Mouse (Mus musculus): ENCODE measurements around the gene Prmt8. TPM values are rescaled to one million over a fixed set of nuclear protein-coding genes. Genes with fewer than 3 reads are reported as not detected.

Prmt8 gene
- polyA plus RNA-seq, 1 experiment: 0.21 TPM

DNA sequence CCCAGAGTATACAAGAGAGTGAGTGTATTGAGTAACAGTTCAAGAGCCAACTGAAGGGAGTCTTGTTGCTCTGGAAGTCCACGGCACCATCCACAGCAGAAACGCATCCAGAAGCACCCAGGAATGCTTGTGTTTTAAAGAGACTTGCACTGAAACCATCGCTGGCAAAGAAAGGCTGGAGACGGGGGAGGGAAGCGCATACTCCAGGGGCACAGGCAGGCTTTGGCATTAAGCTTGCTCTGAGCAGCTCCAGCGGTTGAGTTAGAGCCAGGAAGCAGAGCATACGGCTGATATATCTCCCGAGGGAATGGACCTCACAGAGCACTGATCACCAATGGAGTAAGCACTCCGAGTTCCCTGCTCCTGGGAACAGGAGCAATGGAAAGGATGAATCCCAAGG is 91.0 kb downstream of the Prmt8 start:
- Histone ChIP-seq H3K36me3 (replicated peaks; ENCODE audit: low read length) (no peaks in the 10 kb centered on the region), H3K4me1 (peaks cover 24% of the 10 kb centered on the region), H3K27me3 (replicated peaks) (peaks cover 63% of the 10 kb centered on the region), H3K9me3 (no peaks in the 10 kb centered on the region), H3K4me3 (replicated peaks) (no peak overlapping the region)
- TF ChIP-seq GATA1 (IDR thresholded peaks at IDR 0.05; ENCODE audit: borderline replicate concordance, low read length) (no peak), FLI1 (IDR thresholded peaks at IDR 0.05; ENCODE audit: low read length) (no peak)

DNA sequence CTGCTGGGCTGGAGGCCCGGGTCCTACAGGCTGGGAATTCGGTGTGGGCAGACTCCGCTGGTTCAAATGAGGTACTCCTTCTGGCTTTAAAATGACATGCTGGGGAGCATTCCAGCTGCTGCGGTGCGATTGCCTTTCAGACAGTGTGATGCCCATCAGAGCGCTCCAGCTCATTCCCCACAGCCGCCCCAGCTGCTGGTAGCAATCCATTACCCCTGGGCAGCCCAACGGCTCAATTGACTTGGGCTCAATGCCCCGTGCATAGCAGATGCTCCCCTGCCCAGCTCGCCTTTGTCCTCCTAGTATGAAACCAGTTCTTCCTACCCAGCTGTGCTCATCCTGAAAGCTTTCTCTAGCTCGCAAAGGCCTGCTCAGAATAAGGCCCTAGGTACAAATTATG is 92.4 kb downstream of the Prmt8 start:
- Histone ChIP-seq H3K9me3 (no peaks in the 10 kb centered on the region), H3K4me3 (replicated peaks) (no peak overlapping the region), H3K4me1 (peaks cover 24% of the 10 kb centered on the region), H3K27me3 (replicated peaks) (peaks cover 51% of the 10 kb centered on the region), H3K36me3 (replicated peaks; ENCODE audit: low read length) (no peaks in the 10 kb centered on the region)
- TF ChIP-seq GATA1 (IDR thresholded peaks at IDR 0.05; ENCODE audit: borderline replicate concordance, low read length) (no peak), FLI1 (IDR thresholded peaks at IDR 0.05; ENCODE audit: low read length) (no peak)

DNA sequence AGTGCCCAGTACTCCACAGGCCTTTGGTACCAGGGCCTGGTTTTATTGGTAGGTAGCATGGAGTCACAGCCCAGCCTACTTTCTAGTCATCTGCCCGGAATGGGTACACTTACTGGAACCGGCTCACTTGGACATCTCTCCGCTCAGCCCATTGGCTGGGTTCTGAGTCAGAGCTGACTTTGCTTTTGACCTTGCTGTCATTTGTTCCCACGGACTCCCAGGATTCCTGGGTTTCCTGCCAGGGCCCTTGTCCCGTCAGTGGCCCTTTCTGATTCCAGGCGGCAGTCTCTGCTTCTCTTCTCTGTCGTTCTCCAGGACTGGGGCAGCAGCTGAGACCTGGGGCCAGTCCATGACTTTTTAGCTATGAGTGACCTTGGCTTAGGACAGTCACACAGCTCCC is 97.2 kb downstream of the Prmt8 start:
- peaks cover 21% of the 10 kb centered on the region for H3K27me3 ChIP-seq (replicated peaks)
- TF ChIP-seq FLI1 (IDR thresholded peaks at IDR 0.05; ENCODE audit: low read length) (no peak), GATA1 (IDR thresholded peaks at IDR 0.05; ENCODE audit: borderline replicate concordance, low read length) (no peak)
- no peaks in the 10 kb centered on the region for H3K9me3 ChIP-seq
- peaks cover 19% of the 10 kb centered on the region for H3K36me3 ChIP-seq (replicated peaks; ENCODE audit: low read length)
- peaks cover 16% of the 10 kb centered on the region for H3K4me1 ChIP-seq
- no peak overlapping the region for H3K4me3 ChIP-seq (replicated peaks)

DNA sequence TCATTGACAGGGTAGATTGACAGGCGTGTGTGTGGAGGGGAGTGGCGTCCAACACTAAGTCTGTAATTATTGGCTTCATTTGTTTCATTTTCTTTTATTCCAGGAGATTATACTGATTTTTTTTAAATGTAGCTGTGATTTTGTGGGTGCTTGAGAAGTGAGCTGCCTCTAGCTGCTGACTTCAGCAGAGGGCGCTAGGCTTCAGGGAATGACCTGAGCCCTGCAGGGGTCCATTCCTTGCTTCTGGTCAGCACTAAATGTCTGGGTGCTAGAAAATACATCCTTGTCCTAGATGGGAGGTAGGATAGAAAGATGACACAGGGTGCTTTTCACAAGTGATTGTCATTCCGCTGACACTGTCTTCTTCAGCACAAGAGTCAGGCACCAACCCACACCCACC is 99.2 kb downstream of the Prmt8 start:
- Histone ChIP-seq H3K36me3 (replicated peaks; ENCODE audit: low read length) (peaks cover 19% of the 10 kb centered on the region), H3K4me3 (replicated peaks) (no peak overlapping the region), H3K4me1 (peaks cover 16% of the 10 kb centered on the region), H3K9me3 (no peaks in the 10 kb centered on the region), H3K27me3 (replicated peaks) (peaks cover 10% of the 10 kb centered on the region)
- TF ChIP-seq GATA1 (IDR thresholded peaks at IDR 0.05; ENCODE audit: borderline replicate concordance, low read length) (no peak), FLI1 (IDR thresholded peaks at IDR 0.05; ENCODE audit: low read length) (no peak)

DNA sequence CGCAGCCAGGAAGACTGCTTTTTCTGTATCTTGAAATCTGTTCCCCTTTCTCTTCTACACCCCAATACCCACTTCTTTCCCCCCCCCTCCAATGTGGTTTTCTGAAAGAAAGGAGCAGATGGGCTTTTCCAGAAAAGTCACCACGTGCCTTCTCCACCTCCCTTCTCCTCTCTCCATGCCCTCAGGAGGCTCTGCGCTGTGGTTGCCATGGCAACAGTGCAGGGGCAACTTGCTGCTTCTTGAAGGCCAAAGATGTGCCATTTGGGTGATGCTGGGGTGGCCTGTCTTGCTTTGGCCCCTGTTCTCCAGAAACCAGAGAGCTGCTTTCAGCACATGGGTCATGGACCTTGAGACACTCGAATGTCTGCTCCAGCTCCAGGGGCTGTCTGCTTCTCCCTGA is 100.0 kb downstream of the Prmt8 start:
- H3K9me3 ChIP-seq: no peaks in the 10 kb centered on the region
- peaks cover 13% of the 10 kb centered on the region for H3K27me3 ChIP-seq (replicated peaks)
- no peak overlapping the region for H3K4me3 ChIP-seq (replicated peaks)
- TF ChIP-seq GATA1 (IDR thresholded peaks at IDR 0.05; ENCODE audit: borderline replicate concordance, low read length) (no peak), FLI1 (IDR thresholded peaks at IDR 0.05; ENCODE audit: low read length) (no peak)
- peaks cover 19% of the 10 kb centered on the region for H3K36me3 ChIP-seq (replicated peaks; ENCODE audit: low read length)
- peaks cover 14% of the 10 kb centered on the region for H3K4me1 ChIP-seq

DNA sequence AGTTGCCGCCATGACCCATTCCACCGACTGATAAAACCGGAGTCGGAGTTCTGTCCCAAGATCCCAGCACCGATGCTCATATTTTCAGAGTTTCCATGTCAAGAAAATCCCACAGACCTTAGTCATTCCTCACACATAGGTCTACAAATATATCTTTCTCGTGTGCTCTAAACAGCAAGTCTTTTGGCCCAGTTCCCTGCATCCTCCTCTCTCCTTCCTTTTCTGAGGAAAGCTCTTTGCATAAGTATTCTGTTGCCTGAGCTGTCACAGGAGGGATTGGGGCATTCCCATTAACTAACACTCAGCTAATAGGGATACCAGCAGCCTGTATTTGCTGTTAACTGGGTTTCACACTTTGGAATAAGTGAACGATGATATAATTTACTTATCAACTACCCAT is 106.0 kb downstream of the Prmt8 start:
- peaks cover 13% of the 10 kb centered on the region for H3K4me1 ChIP-seq
- TF ChIP-seq FLI1 (IDR thresholded peaks at IDR 0.05; ENCODE audit: low read length): no peak
- TF ChIP-seq GATA1 (IDR thresholded peaks at IDR 0.05; ENCODE audit: borderline replicate concordance, low read length): no peak
- peaks cover 5% of the 10 kb centered on the region for H3K27me3 ChIP-seq (replicated peaks)
- H3K9me3 ChIP-seq: no peaks in the 10 kb centered on the region
- peaks cover under 1% of the 10 kb centered on the region for H3K36me3 ChIP-seq (replicated peaks; ENCODE audit: low read length)
- no peak overlapping the region for H3K4me3 ChIP-seq (replicated peaks)

DNA sequence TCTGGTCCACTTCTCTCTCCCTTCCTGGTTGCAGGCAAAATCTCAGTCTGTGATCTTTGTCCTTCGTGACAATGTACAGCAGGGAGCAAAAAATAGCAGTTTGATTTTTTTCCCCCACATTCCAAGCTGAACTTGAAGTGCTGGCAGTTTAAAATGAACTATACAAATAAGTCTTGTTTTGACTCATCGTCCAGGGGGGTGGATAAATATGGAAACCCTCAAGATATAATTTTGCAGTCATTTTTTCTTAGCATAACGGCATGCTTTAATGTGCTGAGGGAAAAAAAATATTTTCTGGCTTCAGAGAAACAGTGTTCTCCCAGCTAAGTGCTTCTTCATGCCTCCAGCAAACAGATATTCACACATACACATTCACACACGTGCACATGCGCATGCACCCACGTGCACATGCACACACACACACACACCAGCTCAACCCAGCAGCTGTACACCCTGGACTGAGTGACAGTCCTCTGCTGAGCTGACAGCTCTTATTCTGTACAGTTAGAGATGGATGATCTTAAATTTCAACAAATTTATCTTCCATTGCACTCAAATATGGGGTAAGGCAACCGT is 107.5 kb downstream of the Prmt8 start:
- TF ChIP-seq FLI1 (IDR thresholded peaks at IDR 0.05; ENCODE audit: low read length) (no peak), GATA1 (IDR thresholded peaks at IDR 0.05; ENCODE audit: borderline replicate concordance, low read length) (no peak)
- no peak overlapping the region for H3K4me3 ChIP-seq (replicated peaks)
- H3K4me1 ChIP-seq: peaks cover 13% of the 10 kb centered on the region
- peaks cover 2% of the 10 kb centered on the region for H3K27me3 ChIP-seq (replicated peaks)
- H3K36me3 ChIP-seq (replicated peaks; ENCODE audit: low read length): peaks cover 6% of the 10 kb centered on the region
- no peaks in the 10 kb centered on the region for H3K9me3 ChIP-seq

DNA sequence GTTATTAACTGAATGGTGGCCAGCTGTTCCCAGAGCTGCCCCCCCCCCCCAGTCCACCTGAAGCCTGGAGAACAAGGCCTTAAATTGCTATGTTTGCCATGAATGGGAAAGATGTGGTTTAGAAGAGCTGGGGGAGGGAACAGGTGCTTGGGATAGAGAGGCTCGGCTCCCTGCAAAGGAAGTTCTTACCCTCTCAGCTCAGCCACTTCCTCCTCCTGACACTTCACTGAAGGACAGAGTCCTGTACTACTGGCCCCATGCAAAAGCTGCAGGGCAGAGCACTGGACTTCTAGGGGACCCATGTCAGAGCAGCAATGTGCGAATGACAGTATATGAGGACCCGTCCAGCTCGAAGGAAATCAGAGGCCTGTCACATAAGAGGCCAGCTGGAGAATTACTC is 109.3 kb downstream of the Prmt8 start:
- peaks cover 8% of the 10 kb centered on the region for H3K36me3 ChIP-seq (replicated peaks; ENCODE audit: low read length)
- H3K27me3 ChIP-seq (replicated peaks): peaks cover 2% of the 10 kb centered on the region
- peaks cover 13% of the 10 kb centered on the region for H3K4me1 ChIP-seq
- no peaks in the 10 kb centered on the region for H3K9me3 ChIP-seq
- no peak overlapping the region for H3K4me3 ChIP-seq (replicated peaks)
- TF ChIP-seq GATA1 (IDR thresholded peaks at IDR 0.05; ENCODE audit: borderline replicate concordance, low read length) (no peak), FLI1 (IDR thresholded peaks at IDR 0.05; ENCODE audit: low read length) (no peak)

DNA sequence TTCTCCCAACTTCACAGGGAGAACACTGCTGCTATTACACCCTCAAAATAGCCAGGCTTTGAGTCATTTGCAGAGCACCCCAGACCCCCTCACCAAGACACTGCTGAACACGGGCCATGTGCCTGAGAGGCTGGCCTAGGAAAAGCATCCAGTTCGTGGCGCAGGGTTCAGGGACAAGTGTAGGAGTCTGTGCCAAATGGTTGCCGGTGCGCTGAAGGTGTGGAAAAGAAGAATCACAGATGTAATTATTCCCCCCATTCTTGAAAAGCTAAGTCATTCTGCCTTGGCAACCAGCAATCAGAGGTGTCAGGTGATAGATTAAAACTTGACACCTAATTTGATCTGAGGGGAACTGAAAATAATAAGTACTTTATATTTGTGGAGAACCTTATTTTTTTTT is 109.8 kb downstream of the Prmt8 start:
- H3K27me3 ChIP-seq (replicated peaks): peaks cover under 1% of the 10 kb centered on the region
- H3K9me3 ChIP-seq: peaks cover 3% of the 10 kb centered on the region
- H3K4me1 ChIP-seq: peaks cover 13% of the 10 kb centered on the region
- TF ChIP-seq GATA1 (IDR thresholded peaks at IDR 0.05; ENCODE audit: borderline replicate concordance, low read length) (no peak), FLI1 (IDR thresholded peaks at IDR 0.05; ENCODE audit: low read length) (no peak)
- H3K4me3 ChIP-seq (replicated peaks): no peak overlapping the region
- H3K36me3 ChIP-seq (replicated peaks; ENCODE audit: low read length): peaks cover 11% of the 10 kb centered on the region

DNA sequence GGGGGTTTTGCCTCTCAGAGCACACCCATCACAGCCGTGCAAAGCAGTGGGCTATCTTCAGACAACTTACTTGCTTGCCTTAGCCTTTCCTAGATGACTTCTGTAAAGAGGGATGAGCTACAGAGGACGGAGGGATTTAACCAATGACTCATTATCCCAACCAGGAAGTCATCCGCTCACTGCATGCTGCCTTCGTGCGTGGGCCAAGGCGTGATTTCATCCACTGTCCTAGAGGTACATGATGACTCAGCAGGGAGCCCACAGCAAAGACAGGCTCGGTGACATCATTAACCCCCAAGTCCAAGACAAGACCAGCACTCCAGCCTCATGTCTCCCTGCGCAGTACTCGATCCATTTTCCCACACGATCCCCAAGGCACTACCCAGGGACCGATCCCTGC is 112.1 kb downstream of the Prmt8 start:
- Histone ChIP-seq H3K36me3 (replicated peaks; ENCODE audit: low read length) (peaks cover 27% of the 10 kb centered on the region), H3K4me3 (replicated peaks) (peak overlapping the region; percentile 50), H3K9me3 (peaks cover 18% of the 10 kb centered on the region), H3K4me1 (peaks cover 9% of the 10 kb centered on the region), H3K27me3 (replicated peaks) (peaks cover 4% of the 10 kb centered on the region)
- TF ChIP-seq GATA1 (IDR thresholded peaks at IDR 0.05; ENCODE audit: borderline replicate concordance, low read length) (no peak), FLI1 (IDR thresholded peaks at IDR 0.05; ENCODE audit: low read length) (no peak)

DNA sequence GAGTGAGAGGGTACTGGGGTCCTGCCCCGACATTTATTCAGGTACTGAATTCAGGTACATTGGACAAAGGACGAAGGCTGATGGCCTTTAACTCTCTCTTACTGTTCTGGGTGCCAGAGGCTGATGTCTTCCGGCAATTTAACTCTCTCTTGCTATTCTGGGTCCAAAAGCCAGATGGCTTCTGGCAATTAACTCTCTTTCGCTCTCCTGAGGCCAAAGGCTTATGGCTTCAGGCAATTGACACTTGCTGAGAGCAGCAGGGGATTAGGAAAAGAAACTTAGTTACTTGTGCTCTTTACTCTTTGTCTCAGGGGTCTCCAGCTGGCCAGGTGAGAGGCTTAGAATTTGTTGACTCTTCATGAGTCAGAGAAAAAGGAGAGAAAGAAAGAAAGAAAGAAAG is 113.3 kb downstream of the Prmt8 start:
- Histone ChIP-seq H3K9me3 (peaks cover 24% of the 10 kb centered on the region), H3K4me3 (replicated peaks) (no peak overlapping the region), H3K27me3 (replicated peaks) (peaks cover 4% of the 10 kb centered on the region), H3K4me1 (peaks cover 9% of the 10 kb centered on the region), H3K36me3 (replicated peaks; ENCODE audit: low read length) (peaks cover 33% of the 10 kb centered on the region)
- TF ChIP-seq GATA1 (IDR thresholded peaks at IDR 0.05; ENCODE audit: borderline replicate concordance, low read length) (no peak), FLI1 (IDR thresholded peaks at IDR 0.05; ENCODE audit: low read length) (no peak)

Measured in megakaryocyte, embryonic 14.5 days (primary cell).